Mouse (Mus musculus): ENCODE measurements around the gene Ccdc177.

The Ccdc177 gene

DNA sequence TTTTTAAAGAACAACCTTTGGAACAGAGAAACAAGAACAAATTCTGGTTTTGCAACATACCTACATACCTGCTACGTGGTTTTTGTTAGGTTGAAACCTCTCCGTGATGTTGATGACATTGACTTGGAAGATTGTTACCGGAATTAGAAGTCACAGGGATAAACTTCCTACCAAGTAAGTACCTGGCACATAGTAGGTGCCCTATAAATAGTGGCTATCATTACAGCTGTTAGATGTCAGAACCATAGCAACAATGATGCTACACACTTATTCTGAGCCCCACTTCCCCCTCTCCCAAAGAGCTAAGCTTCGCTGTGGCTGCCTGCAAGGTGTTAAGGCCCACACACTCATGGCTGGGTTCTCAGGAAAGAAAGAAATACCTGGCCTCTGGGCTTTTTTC, 25.1 kb upstream of the Ccdc177 start:
- in situ Hi-C loops (cut with MboI; ENCODE audit: unreplicated experiment in 2 of 2): no loop called here

DNA sequence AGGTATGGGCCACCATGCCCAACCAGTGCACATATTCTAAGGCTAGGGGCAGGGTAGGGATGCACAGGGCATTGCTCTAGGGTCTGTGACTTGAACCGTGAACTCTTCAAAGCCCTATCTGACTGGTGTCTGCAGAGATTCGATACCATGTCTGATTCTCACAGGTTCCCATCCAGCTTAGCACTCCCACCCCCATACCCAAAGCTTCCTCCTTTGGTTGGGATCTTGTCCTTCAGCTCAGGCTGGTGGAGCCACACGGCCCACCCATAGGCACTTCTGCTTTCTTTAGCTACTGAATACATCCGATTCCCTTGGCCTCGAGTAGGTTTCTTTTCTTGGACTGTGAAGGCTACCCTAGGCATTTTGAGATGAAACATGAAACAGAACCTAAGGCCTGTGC, 24.5 kb upstream of the Ccdc177 start:
- in situ Hi-C loops (cut with MboI; ENCODE audit: unreplicated experiment in 2 of 2): no loop called here

DNA sequence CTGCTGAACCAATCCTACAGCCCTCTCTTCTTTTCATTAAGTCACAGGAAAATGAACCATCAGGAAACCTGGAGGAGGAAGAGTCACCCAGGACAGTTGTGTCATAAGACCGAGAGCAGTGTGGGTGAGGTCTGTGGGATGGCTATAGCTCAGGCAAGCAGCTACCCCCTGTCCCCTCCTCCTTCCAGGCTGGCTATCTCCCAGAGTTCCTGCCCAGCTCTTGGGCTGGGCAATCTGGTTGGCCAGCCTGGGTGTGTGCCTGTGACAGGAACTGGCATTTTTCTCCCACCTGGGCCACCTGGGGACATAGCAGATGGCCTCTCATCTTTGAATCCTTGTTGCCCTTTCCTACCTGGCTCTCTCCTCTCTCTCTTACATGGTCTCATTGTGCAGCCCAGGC, 23.4 kb upstream of the Ccdc177 start:
- in situ Hi-C loops (cut with MboI; ENCODE audit: unreplicated experiment in 2 of 2): no loop called here

DNA sequence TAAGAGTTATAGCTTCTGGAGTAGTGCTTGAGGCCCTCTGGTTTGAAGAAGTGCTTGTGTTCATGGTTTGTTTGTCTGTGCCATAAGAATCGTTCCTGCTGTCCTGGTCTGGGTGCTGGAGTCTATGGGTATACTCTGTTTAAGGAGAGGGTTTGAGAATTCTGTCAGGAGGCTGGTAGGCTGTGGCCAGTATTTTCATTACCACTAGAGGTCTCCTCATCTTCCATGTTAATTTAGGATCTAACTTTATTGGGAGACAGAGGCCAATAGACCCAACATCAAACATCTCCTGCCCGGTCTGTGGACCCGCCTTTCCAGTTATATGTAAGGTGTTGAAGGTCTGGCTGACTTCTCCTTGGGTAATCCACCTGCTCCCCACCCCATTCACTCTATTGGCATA, 22.4 kb upstream of the Ccdc177 start:
- in situ Hi-C loops (cut with MboI; ENCODE audit: unreplicated experiment in 2 of 2): no loop called here

DNA sequence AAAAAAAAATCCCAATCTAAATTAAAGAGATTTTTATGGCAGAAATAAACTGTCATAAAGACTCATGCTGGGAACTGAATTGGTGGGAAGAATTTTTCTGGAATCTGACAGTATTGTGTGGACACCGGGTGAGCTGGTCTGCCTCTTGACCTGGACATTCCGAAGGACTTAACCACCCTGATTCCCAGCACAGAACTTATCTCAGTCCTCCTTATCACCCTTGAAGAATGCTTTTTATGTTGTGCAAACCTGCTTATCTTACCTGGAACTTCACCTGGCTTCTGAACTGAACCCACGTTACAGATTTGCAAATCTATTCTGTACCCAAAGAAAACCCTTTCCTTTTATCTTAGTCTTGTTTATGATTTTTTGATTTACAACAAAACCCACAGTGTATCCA, 21.7 kb upstream of the Ccdc177 start:
- in situ Hi-C loops (cut with MboI; ENCODE audit: unreplicated experiment in 2 of 2): no loop called here

DNA sequence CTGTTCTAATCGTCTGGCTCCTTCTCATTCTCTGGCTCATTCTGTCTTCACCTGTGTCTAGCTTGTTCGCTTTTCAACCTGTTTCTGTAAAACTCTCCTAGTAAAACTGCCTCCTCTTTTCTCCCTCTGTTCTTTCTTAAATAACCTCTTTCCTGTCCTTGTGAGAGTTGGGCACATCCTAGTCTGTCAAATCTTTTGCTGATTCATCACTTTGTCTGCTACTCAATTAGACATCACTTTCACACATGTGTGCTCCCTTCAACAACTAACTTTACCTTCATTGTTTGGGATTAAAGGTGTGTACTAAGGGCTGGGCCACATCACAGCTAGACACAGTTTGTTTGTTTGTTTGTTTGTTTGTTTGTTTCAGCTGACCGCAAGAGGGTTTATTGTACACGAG, 19.3 kb upstream of the Ccdc177 start:
- in situ Hi-C loops (cut with MboI; ENCODE audit: unreplicated experiment in 2 of 2): no loop called here

DNA sequence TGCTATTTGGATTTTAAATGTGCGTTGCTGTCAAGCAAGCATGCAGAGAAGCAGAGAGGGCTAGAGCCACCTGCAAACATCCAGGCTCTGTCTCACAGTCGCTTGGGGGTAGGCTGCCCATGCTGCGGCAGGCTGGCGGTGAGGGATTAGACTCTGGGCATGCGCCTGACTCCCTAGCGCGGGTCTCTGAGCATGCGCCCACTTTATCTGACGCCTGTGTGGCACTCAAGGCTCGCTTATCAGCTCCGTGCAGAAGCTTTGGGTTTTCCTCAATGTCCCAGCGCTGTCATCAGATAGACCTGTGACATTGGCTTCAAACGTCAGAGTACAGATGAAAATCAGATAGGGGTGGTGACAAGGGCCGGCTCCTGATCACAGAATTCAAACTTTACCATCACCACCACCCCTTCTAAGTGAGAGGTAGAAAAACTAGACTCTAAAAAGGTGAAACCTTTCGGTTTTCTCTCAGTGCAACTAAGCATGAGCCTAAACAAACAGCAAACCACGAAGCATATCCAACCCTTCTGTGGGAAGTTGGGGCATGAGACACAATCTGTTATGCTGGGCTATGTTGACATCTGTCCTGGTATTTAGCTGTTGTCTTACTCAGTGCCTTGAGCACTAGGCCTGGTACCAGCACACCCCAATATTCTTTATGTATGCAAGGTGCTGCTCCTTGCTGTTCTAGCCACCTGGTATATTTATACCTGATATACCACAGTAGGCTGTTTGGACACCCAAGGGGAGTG, 17.9 kb upstream of the Ccdc177 start:
- in situ Hi-C loops (cut with MboI; ENCODE audit: unreplicated experiment in 2 of 2): no loop called here

DNA sequence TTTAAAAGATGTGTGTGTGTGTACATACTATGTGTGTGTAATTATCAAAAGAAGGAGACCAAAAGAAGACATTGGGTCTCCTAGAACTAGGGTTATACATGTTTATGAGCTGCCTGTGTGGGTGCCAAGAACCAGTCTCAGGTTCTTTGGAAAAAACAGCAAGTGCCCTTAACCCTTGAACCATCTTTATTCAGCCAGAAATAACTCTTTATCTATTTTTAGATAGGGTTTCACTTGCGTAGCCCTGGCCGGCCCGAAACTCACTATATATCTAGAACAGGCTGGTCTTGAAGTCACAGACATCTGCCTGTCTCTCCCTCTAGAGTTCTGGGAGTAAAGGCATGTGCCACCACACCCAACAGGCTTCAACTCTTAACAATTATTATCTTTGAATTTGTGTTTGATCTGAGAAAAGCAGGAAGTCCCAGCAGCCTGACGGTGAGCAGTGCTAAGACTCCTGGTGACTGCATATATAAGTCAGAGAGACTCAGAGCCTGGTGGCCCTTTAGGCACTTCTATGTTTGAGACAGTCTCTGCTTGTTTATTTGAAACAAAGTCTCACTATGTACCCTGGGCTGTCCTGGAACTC, 15.7 kb upstream of the Ccdc177 start:
- in situ Hi-C loops (cut with MboI; ENCODE audit: unreplicated experiment in 2 of 2): no loop called here

DNA sequence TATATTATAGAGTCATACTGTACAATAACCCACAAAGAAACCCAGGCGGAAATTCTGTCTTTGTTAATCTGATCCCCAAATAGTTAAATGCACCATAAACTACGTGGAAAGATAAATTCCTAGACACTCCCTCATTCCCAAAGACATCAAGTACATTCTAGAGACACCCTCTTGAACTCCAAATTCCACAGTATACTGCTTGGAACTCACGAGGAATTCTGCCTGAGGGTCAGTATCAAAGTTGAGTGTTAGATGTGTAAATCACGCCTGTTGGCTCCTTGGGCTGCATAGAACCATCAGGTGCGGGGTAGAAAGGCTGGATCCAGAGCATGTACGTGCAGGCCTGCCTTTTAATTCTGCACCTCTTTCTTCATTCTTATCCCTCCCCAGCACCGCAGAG, 14.3 kb upstream of the Ccdc177 start:
- in situ Hi-C loops (cut with MboI; ENCODE audit: unreplicated experiment in 2 of 2): loop anchor here in 1 of 2 experiments (25.0 kb wide), 1 partner anchor 638 kb away; the partner anchor contains the start of gene Adam4

DNA sequence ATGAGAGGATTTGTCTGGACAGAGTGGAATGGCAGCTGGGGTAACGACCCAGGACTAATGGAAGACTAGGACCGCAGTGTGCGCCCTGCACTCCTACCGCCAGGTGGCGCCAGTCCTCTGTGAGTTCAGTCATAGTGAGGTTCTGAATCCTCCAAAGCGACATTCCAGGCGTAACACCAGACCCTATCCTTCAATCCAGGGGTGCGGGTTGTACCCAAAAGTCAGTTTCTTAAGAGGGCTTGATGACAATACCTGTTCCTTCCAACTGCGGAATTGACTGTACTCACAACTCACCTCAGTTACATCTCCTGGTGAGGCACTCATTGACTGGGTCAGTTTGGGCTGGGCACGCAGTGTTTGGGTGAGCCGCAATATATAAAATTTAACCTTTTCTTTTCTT, 9.2 kb upstream of the Ccdc177 start:
- in situ Hi-C loops (cut with MboI; ENCODE audit: unreplicated experiment in 2 of 2): loop anchor here (5.0 to 25.0 kb wide), 3 partner anchors 123 to 643 kb away; partner anchors contain the start of gene Adam4 (in 1 of the 2)

DNA sequence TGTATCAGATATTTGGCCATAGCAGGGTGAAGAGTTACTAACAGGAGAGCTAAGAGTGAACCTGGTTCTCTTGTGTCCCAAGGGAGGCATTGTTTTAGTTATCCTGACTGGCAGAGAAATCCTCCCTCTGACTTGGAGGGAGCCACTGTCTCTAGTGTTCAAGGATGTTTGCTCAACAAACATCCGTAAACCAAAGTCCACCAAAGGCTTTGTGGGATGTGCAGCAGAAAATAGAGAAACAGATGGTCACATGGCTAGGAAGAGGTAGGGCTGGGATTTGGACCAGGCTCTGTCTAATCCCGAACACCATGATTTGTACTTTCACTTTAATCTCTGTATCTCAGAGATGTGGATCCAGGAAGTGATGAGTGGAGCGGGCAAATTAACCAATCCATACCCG, 3.6 kb upstream of the Ccdc177 start:
- in situ Hi-C loops (cut with MboI; ENCODE audit: unreplicated experiment in 2 of 2): loop anchor here (5.0 to 25.0 kb wide), 3 partner anchors 421 to 648 kb away; partner anchors contain the start of gene Adam4 (in 1 of the 2)

DNA sequence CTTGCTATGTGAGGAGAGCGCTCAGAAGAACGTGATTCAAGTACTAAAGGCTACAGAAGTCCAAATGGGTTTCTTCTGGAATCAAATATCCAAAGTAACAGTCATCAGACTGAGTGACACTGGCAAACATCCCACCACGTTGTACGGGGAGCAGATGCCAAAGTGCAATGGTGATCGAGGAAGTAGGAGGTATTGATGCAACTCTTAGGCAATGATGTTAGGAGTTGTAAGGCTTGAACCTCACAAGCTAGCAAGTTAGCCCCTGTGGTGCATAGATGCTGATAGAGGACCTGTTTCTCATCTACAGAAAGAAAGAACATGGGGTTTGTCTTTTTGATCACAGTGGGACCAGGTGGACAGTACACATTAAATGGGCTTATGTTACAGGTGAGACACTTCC, 2.5 kb upstream of the Ccdc177 start:
- in situ Hi-C loops (cut with MboI; ENCODE audit: unreplicated experiment in 2 of 2): loop anchor here (5.0 to 25.0 kb wide), 3 partner anchors 422 to 649 kb away; partner anchors contain the start of gene Adam4 (in 1 of the 2)

DNA sequence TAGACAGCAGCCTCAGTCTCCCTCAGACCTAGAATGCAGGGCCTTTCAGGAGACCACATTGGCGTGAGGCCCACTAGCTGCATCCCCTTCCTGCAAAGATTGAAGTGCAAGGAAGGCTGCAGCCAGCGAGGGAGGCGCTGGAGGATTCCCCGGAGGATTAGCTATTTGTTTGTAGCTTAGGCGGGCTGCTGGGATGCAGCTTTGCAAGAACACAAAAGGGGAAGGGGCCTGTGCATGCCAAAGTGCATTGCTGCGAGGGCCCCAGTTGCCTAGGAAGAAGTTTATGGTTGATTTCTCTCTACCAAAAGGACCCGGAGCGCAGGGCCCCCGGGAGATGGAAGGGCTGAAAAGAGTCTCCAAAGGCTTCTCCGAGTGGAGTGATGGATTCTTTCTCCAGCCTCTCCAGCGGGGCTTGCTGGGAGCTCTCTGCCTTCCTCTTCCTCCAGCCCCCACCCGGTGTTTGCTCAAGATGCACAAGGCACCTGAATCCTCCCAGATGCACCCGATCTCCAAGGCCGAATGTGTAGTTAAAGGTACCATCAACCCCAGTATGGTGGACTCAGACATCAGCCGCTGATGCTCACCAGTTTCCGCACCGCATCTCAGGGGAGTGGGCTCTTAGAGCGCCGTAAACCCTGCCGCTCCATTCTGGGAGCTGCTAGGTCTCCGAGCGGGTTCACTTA, 633 bp downstream of the Ccdc177 start:
- in situ Hi-C loops (cut with MboI; ENCODE audit: unreplicated experiment in 2 of 2): loop anchor here (5.0 to 25.0 kb wide), 3 partner anchors 425 to 652 kb away; partner anchors contain the start of gene Adam4 (in 1 of the 2)

DNA sequence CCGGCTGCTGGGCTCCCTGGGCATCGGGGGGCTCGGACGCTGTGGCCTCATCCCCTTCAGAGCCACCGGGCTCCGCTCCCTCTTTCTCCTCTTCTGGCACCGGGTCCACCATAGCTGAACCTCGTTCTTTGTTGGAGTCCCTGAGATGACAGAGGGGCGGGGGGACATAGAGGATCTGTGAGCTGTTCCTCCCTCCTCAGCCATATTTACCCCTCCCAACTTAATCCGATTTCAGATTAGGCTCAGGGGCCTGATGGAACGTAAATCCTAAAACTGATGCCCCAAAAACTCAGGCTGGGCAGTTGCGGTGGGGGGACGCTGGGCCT, 1.1 kb downstream of the Ccdc177 start:
- in situ Hi-C loops (cut with MboI; ENCODE audit: unreplicated experiment in 2 of 2): loop anchor here in 1 of 2 experiments (25.0 kb wide), 1 partner anchor 653 kb away; the partner anchor contains the start of gene Adam4

DNA sequence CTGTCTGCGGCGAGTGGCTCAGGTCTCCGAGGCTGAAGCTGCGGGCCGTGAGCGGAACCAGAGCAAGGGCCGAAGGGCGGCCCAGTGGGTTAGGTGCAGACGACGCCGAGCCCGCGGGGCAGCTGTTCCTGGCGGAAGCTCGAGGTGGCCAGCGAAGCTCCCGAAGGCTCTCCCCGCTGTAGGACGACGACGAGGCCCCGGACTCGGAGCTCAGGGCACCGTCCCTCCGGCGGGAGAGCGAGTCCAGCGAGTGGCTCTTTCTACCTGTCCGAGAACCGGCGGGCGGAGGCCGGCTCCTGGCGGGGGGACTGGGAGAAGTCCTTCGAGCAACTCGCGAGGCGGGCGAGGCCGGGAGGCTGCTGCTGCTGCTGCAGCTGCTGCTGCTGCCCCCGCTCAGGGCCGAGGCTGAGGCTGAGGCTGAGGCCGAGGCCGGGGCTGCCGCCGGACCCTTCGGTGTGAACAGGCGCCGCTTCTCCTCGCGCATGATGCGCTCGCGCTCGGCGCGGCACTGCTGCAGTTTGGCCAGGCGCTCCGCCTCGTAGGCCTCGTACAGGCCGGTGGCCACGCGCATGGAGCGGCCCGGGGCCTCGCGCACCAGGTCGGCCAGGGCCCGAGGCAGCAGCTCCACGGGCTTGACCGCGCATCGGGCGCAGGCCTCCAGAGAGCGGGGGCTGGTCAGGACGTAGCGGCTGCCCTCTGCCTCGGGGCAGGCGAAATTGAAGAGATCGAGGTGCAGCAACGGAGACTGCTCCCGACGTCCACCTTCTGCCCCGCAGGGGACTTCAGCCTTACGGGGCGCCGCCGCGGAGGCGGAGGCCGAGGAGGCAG, 1.7 kb downstream of the Ccdc177 start:
- in situ Hi-C loops (cut with MboI; ENCODE audit: unreplicated experiment in 2 of 2): loop anchor here in 1 of 2 experiments (25.0 kb wide), 1 partner anchor 654 kb away; the partner anchor contains the start of gene Adam4

DNA sequence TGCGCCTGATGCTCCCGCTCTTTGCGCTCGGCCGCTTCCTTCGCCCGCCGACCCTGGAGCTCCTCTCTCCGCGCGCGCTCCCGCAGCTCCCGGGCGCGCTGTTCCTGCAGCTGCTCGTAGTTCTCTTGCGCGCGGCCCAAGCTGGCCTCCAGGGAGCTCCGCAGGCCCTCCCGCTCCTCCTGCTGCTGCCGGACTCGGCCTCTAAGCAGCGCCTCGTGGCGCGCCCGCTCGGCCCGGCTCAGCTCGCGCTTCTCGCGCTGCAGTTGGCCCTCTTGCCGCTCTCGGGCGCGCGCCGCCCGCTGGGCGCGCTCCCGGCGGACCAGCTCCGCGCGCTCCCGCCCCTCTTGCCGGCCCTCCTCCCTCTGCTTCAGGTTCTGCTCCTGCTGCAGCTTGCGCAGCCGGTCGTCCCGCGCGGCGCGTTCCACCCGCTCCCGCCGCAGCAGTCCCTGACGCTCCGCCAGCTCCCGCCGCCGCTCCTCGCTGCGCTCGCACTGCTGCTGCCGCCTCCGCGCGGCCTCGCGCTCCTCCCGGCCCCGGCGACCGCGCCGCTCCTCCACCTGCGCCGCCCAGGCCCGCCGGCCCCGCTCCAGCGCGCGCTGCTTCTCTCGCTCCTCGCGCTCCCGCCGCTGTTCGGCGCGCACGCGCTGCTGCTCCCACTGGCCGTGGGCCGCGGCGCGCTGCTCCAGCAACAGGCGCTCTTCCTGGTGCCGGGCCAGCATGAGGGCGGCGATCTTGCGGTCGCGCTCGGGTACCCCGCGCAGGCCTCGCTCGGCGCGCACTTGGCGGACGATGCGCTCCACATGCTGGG, 2.5 kb downstream of the Ccdc177 start:
- in situ Hi-C loops (cut with MboI; ENCODE audit: unreplicated experiment in 2 of 2): loop anchor here in 1 of 2 experiments (25.0 kb wide), 1 partner anchor 654 kb away; the partner anchor contains the start of gene Adam4

DNA sequence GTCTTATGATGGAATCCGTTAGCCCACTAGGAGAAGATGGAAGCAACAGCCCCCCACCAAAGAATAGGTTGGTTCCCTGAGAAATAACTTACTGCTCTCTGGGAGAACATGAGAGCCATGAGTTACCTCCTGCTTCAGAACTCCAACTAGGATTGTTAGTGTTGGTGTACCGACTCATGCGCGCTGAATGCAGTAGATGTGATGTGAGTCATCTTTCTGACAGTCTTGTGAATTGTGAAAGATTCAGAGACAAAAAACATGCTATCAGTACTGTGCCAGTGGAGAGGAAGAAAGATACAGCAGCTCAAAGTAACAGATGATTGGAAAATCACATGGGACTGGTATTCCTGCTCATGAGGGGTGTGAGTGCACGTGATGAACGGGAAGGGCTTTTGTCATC, 8.9 kb downstream of the Ccdc177 start:
- in situ Hi-C loops (cut with MboI; ENCODE audit: unreplicated experiment in 2 of 2): loop anchor here in 1 of 2 experiments (25.0 kb wide), 1 partner anchor 661 kb away; the partner anchor contains the start of gene Adam4

DNA sequence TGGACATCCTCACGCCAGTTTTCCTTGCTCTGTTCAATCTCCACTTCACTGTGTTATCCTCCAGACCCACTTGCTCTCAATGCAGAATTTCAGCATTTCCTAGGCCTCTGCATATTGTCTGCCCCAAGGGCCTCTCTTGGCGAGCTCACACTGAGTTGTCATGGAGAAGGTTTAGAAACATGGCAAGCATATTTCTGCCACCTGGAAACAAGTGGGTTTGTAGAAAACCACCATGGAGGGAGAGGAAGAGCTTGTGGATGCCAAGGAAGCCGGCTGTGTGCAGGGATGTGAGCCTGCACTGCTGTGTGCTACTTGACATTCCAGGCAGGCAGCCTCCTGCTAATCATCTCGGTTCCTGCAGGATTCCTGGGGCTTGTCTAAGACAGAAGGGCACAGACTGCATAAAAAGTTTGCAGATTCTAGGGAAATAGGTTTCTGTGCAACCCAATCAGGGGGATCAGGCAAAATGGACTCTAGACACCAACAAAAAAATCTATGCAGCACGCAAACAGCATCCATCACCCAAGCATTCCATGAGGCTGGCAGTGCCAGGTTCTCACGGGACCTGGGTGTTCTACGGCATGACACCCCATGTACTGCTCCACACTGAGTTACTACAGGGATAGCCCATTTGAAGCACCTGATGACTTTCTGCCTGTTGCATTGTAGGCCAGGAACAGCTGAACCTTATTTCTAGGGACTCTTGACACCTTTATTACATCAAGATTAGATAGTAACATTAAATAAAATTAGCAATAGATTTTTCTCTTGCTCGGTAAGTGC, 14.3 kb downstream of the Ccdc177 start:
- in situ Hi-C loops (cut with MboI; ENCODE audit: unreplicated experiment in 2 of 2): loop anchor here in 1 of 2 experiments (10.0 kb wide), 1 partner anchor 1401 kb away; no protein-coding TSS in a partner anchor

DNA sequence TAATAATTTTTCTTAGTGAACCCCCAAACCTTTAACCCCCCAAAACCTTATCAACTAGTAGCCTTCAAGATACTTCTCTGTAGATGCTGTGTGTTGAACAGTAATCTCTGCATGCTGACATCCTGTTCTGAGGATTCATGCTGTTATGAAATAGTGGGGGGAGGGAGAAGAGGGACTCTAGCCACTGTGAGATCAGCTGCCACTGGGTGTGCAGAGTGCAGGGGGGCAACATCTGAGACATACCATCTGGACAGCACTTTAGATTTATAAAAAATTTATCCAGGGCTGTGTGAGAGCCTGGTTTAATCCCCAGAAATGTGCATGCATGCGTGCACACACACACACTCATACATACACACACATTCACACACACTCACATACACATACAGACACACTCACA, 15.9 kb downstream of the Ccdc177 start:
- in situ Hi-C loops (cut with MboI; ENCODE audit: unreplicated experiment in 2 of 2): loop anchor here in 1 of 2 experiments (10.0 kb wide), 1 partner anchor 1400 kb away; no protein-coding TSS in a partner anchor

Measured in v-Abl transformed pro-B cells (cell line).